Mouse (Mus musculus): ENCODE results near the gene Apoe. TPM values are rescaled to one million over a fixed set of nuclear protein-coding genes. Genes with fewer than 3 reads are reported as not detected.

Gene Apoe
- total RNA-seq, 2 experiments from 2014 or later, result 2,242 to 2,264 TPM

GRCm38 (mm10) chr7:19736389-19737057, 37.5 kb upstream of the Apoe start:
- no peak for DNase-seq (ENCODE audit: low spot score in 2 of 2)

GRCm38 (mm10) chr7:19734178-19734666, 35.2 kb upstream of the Apoe start:
- Histone ChIP-seq H3K4me3 (no peak overlapping the region), H3K27ac (no peak overlapping the region)
- DNase-seq (ENCODE audit: low spot score in 2 of 2), result no peak
- no peak for TF ChIP-seq CTCF (conservative IDR thresholded peaks at IDR 0.05)

More at GRCm38 (mm10) chr7:19736389-19737057, 37.5 kb upstream of the Apoe start:
- no peak overlapping the region for H3K4me3 ChIP-seq
- TF ChIP-seq CTCF (conservative IDR thresholded peaks at IDR 0.05), result no peak
- H3K27ac ChIP-seq, result no peak overlapping the region

- DNase-seq (ENCODE audit: low spot score in 2 of 2), result no peak
- TF ChIP-seq CTCF (conservative IDR thresholded peaks at IDR 0.05), result no peak
- Histone ChIP-seq H3K4me3 (no peak overlapping the region), H3K27ac (no peak overlapping the region)
Measured at GRCm38 (mm10) chr7:19726541-19726940, 27.6 kb upstream of the Apoe start.

- no peak for TF ChIP-seq CTCF (conservative IDR thresholded peaks at IDR 0.05)
- Histone ChIP-seq H3K4me3 (no peak overlapping the region), H3K27ac (no peak overlapping the region)
- DNase-seq (ENCODE audit: low spot score in 2 of 2), result no peak
Measured at GRCm38 (mm10) chr7:19724167-19724566, 25.2 kb upstream of the Apoe start.

- no peak for TF ChIP-seq CTCF (conservative IDR thresholded peaks at IDR 0.05)
- Histone ChIP-seq H3K4me3 (no peak overlapping the region), H3K27ac (no peak overlapping the region)
- no peak for DNase-seq (ENCODE audit: low spot score in 2 of 2)
Measured at GRCm38 (mm10) chr7:19722754-19723195, 23.8 kb upstream of the Apoe start.

- no peak for TF ChIP-seq CTCF (conservative IDR thresholded peaks at IDR 0.05)
- Histone ChIP-seq H3K27ac (no peak overlapping the region), H3K4me3 (no peak overlapping the region)
- no peak for DNase-seq (ENCODE audit: low spot score in 2 of 2)
Measured at GRCm38 (mm10) chr7:19719200-19719599, 20.2 kb upstream of the Apoe start.

GRCm38 (mm10) chr7:19718297-19718952, 19.4 kb upstream of the Apoe start:
- Histone ChIP-seq H3K27ac (no peak overlapping the region), H3K4me3 (no peak overlapping the region)
- TF ChIP-seq CTCF (conservative IDR thresholded peaks at IDR 0.05), result no peak
- no peak for DNase-seq (ENCODE audit: low spot score in 2 of 2)

- H3K27ac ChIP-seq, result no peak overlapping the region
- H3K4me3 ChIP-seq, result no peak overlapping the region
- DNase-seq (ENCODE audit: low spot score in 2 of 2), result no peak
- TF ChIP-seq CTCF (conservative IDR thresholded peaks at IDR 0.05), result no peak
Measured at GRCm38 (mm10) chr7:19717346-19717745, 18.4 kb upstream of the Apoe start.

- Histone ChIP-seq H3K4me3 (no peak overlapping the region), H3K27ac (peak overlapping the region; percentile 90; the same call in 1 of the 2 replicates)
- TF ChIP-seq CTCF (conservative IDR thresholded peaks at IDR 0.05), result no peak
- DNase-seq (ENCODE audit: low spot score in 2 of 2), result no peak
Measured at GRCm38 (mm10) chr7:19716822-19717221, 17.8 kb upstream of the Apoe start.

- peak overlapping the region; percentile 53 for H3K4me3 ChIP-seq
- DNase-seq (ENCODE audit: low spot score in 2 of 2), result no peak
- H3K27ac ChIP-seq, result peak overlapping the region; percentile 90
- TF ChIP-seq CTCF (conservative IDR thresholded peaks at IDR 0.05), result no peak
Measured at GRCm38 (mm10) chr7:19716055-19716682, 17.2 kb upstream of the Apoe start.

- peak within 1 kb of the TSS; percentile 95 for H3K4me3 ChIP-seq
- TF ChIP-seq CTCF (conservative IDR thresholded peaks at IDR 0.05), result no peak; the same call in 1 of the 2 replicates
- H3K27ac ChIP-seq, result peak within 1 kb of the TSS; percentile 95
- peak; percentile 97 to 100 for DNase-seq (ENCODE audit: low spot score in 2 of 2)
Measured at GRCm38 (mm10) chr7:19715239-19716054, 16.5 kb upstream of the Apoe start, which contains the start of gene Tomm40. Gene Tomm40 (minus strand): TSS chr7:19715438.

- peak overlapping the region; percentile 95 for H3K4me3 ChIP-seq
- peak in 1 of 2 experiments; percentile 31 for DNase-seq (ENCODE audit: low spot score in 2 of 2)
- no peak for TF ChIP-seq CTCF (conservative IDR thresholded peaks at IDR 0.05)
- H3K27ac ChIP-seq, result peak overlapping the region; percentile 95
Measured at GRCm38 (mm10) chr7:19714836-19715235, 15.8 kb upstream of the Apoe start.

Data from layer of hippocampus, adult 2 months (tissue).